Mouse (Mus musculus): ENCODE measurements around the gene Exo1. TPM values are rescaled to one million over a fixed set of nuclear protein-coding genes. Genes with fewer than 3 reads are reported as not detected.

Exo1 gene
- polyA plus RNA-seq, 2 experiments = 15.8 to 47.3 TPM

DNA sequence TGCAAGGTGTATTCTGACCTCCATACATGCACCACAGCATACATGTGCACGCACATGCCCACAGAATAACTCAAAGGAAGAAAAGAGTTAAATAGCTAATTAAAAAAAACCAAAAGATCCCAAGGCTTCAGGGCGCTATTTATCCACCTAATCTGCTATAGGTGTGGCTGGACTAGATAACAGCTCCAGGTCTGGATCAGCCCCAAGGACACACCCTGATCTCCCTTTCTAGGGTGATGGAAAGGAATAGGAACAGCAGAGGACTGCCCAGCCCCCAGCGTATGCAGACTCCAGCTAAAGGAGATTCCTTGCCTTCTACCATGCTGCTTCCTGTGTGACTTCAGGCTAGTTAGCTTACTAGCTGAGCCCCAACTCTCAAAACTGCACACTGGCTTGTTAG lies 31.7 kb downstream of the Exo1 start:
- ATAC-seq (ENCODE audit: low FRiP score, low read depth) = no peak
- H3K4me3 ChIP-seq (replicated peaks; ENCODE audit: low read length) = no peak overlapping the region
- no peak for TF ChIP-seq POLR2A (IDR thresholded peaks at IDR 0.05; ENCODE audit: borderline replicate concordance, extremely low read depth, insufficient read depth, insufficient read length)
- peaks cover 16% of the 10 kb centered on the region for H3K36me3 ChIP-seq (ENCODE audit: control insufficient read depth, insufficient read depth, low read length)
- H3K9me3 ChIP-seq (ENCODE audit: control insufficient read depth, low read length) = no peaks in the 10 kb centered on the region
- WGBS = 84% methylated on average over 3 of the region's 3 CpGs
- no peak overlapping the region for H3K9ac ChIP-seq (ENCODE audit: low read depth, low read length, severe bottlenecking)
- no peak overlapping the region for H3K27ac ChIP-seq (replicated peaks; ENCODE audit: low read depth, low read length)
- no peaks in the 10 kb centered on the region for H3K27me3 ChIP-seq (ENCODE audit: control insufficient read depth, insufficient read depth, low read length)
- DNase-seq (ENCODE audit: low spot score) = no peak
- H3K4me1 ChIP-seq (ENCODE audit: control insufficient read depth, insufficient read depth, low read length) = no peaks in the 10 kb centered on the region
- H3K4me2 ChIP-seq (replicated peaks; ENCODE audit: low read depth, low read length, severe bottlenecking) = no peak overlapping the region

DNA sequence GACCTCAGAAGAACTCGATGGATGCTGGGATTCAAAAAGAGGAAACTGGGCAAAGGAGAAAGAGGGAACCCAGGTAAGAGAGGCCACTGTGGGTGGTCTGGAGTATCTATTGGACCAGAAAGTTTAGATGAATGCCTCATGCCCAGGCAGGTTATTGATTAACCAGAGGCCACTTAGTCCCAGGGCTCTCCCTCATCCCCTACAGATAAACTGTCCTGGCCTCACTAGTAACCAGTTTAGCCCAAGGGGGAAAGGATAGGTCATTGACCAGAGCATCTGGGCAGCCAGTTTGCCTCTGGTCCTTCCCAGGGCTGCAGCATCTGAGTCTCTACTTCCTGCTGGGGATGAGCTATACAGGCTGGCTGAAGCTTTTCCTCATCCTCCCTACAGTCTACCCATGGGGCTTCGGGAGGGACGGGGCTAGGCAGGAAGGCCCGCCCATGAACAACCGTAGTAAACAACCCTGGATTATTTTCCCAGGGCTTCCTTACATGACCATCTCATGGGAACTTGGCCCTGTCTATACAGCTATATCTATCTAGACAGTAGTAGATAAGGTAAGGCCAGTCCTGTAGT lies 33.4 kb downstream of the Exo1 start:
- WGBS = 72% methylated on average over 5 of the region's 5 CpGs
- Histone ChIP-seq H3K27ac (replicated peaks; ENCODE audit: low read depth, low read length) (no peak overlapping the region), H3K9me3 (ENCODE audit: control insufficient read depth, low read length) (no peaks in the 10 kb centered on the region), H3K9ac (ENCODE audit: low read depth, low read length, severe bottlenecking) (no peak overlapping the region), H3K4me2 (replicated peaks; ENCODE audit: low read depth, low read length, severe bottlenecking) (no peak overlapping the region), H3K36me3 (ENCODE audit: control insufficient read depth, insufficient read depth, low read length) (peaks cover 8% of the 10 kb centered on the region), H3K27me3 (ENCODE audit: control insufficient read depth, insufficient read depth, low read length) (no peaks in the 10 kb centered on the region), H3K4me1 (ENCODE audit: control insufficient read depth, insufficient read depth, low read length) (no peaks in the 10 kb centered on the region), H3K4me3 (replicated peaks; ENCODE audit: low read length) (no peak overlapping the region)
- TF ChIP-seq POLR2A (IDR thresholded peaks at IDR 0.05; ENCODE audit: borderline replicate concordance, extremely low read depth, insufficient read depth, insufficient read length) = no peak
- DNase-seq (ENCODE audit: low spot score) (no peak), ATAC-seq (ENCODE audit: low FRiP score, low read depth) (no peak)

GRCm38 (mm10) chr1:175920029-175920428 lies 39.6 kb downstream of the Exo1 start, which contains the start of gene Gm38100:
Gene Gm38100, plus strand, starts transcription at chr1:175920329.
- Histone ChIP-seq H3K4me3 (replicated peaks; ENCODE audit: low read length) (no peak within 1 kb of the TSS), H3K9me3 (ENCODE audit: control insufficient read depth, low read length) (no peaks in the 10 kb centered on the region), H3K4me1 (ENCODE audit: control insufficient read depth, insufficient read depth, low read length) (no peaks in the 10 kb centered on the region), H3K27me3 (ENCODE audit: control insufficient read depth, insufficient read depth, low read length) (no peaks in the 10 kb centered on the region), H3K4me2 (replicated peaks; ENCODE audit: low read depth, low read length, severe bottlenecking) (no peak within 1 kb of the TSS), H3K36me3 (ENCODE audit: control insufficient read depth, insufficient read depth, low read length) (no peaks in the 10 kb centered on the region), H3K9ac (ENCODE audit: low read depth, low read length, severe bottlenecking) (no peak within 1 kb of the TSS), H3K27ac (replicated peaks; ENCODE audit: low read depth, low read length) (no peak within 1 kb of the TSS)
- no peak for TF ChIP-seq POLR2A (IDR thresholded peaks at IDR 0.05; ENCODE audit: borderline replicate concordance, extremely low read depth, insufficient read depth, insufficient read length)
- ATAC-seq (ENCODE audit: low FRiP score, low read depth) (no peak), DNase-seq (ENCODE audit: low spot score) (no peak)
- WGBS = 89% methylated on average over 9 of the region's 9 CpGs

- no peak for ATAC-seq (ENCODE audit: low FRiP score, low read depth)
- TF ChIP-seq POLR2A (IDR thresholded peaks at IDR 0.05; ENCODE audit: borderline replicate concordance, extremely low read depth, insufficient read depth, insufficient read length) = no peak
Observed at GRCm38 (mm10) chr1:175921091-175921490, 40.7 kb downstream of the Exo1 start.

DNA sequence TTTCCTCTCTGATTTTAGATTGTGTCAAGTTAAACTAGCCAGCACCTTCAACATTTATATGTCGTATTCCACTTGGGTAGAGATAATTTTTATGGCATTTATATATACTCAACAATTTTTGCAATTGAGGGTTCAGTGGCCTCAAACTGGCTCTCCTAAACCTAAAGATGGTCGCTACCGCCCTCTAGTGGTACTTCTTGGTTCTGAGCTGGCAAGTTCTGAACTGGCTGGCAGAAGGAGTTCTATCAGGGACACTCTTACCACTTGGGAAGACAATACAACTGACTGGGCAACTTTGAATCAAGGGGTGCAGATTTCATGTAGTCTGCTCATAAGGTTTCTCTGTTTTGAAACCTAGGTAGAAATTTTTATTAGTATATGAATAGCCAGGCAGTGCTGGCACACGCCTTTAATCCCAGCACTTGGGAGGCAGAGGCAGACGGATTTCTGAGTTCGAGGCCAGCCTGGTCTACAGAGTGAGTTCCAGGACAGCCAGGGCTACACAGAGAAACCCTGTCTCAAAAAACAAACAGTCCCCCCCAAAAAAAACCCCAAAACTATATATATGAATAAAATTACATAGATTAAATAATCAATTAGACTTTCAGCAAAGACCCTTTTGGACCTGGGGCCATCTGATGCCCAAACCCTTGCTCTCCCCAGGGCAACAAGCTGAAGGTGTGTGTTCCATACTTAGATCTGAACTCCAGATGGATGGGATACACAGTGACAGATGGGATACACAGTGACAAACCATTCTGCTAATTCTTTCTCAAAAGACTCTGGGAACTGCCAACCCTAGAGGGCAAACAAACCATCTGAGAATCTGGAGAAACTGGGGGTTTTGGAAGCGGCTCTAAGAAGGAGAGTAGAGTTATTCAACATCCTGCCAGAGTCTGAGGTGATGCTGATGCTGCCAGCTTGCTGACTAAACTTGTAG lies 43.7 kb downstream of the Exo1 start:
- WGBS = 48% methylated on average over 7 of the region's 7 CpGs
- ATAC-seq (ENCODE audit: low FRiP score, low read depth) = no peak
- TF ChIP-seq POLR2A (IDR thresholded peaks at IDR 0.05; ENCODE audit: borderline replicate concordance, extremely low read depth, insufficient read depth, insufficient read length) = no peak

More at GRCm38 (mm10) chr1:175921091-175921490, 40.7 kb downstream of the Exo1 start:
- Histone ChIP-seq H3K9me3 (ENCODE audit: control insufficient read depth, low read length) (no peaks in the 10 kb centered on the region), H3K9ac (ENCODE audit: low read depth, low read length, severe bottlenecking) (no peak overlapping the region), H3K27me3 (ENCODE audit: control insufficient read depth, insufficient read depth, low read length) (no peaks in the 10 kb centered on the region), H3K4me1 (ENCODE audit: control insufficient read depth, insufficient read depth, low read length) (no peaks in the 10 kb centered on the region), H3K4me3 (replicated peaks; ENCODE audit: low read length) (no peak overlapping the region), H3K36me3 (ENCODE audit: control insufficient read depth, insufficient read depth, low read length) (no peaks in the 10 kb centered on the region), H3K27ac (replicated peaks; ENCODE audit: low read depth, low read length) (no peak overlapping the region), H3K4me2 (replicated peaks; ENCODE audit: low read depth, low read length, severe bottlenecking) (no peak overlapping the region)
- no peak for DNase-seq (ENCODE audit: low spot score)
- WGBS = 93% methylated on average over 8 of the region's 8 CpGs

More for the DNA sequence above, 43.7 kb downstream of the Exo1 start:
- no peak overlapping the region for H3K4me3 ChIP-seq (replicated peaks; ENCODE audit: low read length)
- H3K9me3 ChIP-seq (ENCODE audit: control insufficient read depth, low read length) = no peaks in the 10 kb centered on the region
- H3K9ac ChIP-seq (ENCODE audit: low read depth, low read length, severe bottlenecking) = no peak overlapping the region
- no peak overlapping the region for H3K27ac ChIP-seq (replicated peaks; ENCODE audit: low read depth, low read length)
- H3K36me3 ChIP-seq (ENCODE audit: control insufficient read depth, insufficient read depth, low read length) = no peaks in the 10 kb centered on the region
- DNase-seq (ENCODE audit: low spot score) = peak; percentile 71
- no peaks in the 10 kb centered on the region for H3K4me1 ChIP-seq (ENCODE audit: control insufficient read depth, insufficient read depth, low read length)
- no peaks in the 10 kb centered on the region for H3K27me3 ChIP-seq (ENCODE audit: control insufficient read depth, insufficient read depth, low read length)
- H3K4me2 ChIP-seq (replicated peaks; ENCODE audit: low read depth, low read length, severe bottlenecking) = no peak overlapping the region

Measured in limb, embryonic 14.5 days (tissue).